Mouse (Mus musculus): Measurements from ENCODE around the gene Mif. TPM values are rescaled to one million over a fixed set of nuclear protein-coding genes. Genes with fewer than 3 reads are reported as not detected.

Gene Mif
- total RNA-seq, 2 experiments from 2014 or later = 321 to 324 TPM

DNA sequence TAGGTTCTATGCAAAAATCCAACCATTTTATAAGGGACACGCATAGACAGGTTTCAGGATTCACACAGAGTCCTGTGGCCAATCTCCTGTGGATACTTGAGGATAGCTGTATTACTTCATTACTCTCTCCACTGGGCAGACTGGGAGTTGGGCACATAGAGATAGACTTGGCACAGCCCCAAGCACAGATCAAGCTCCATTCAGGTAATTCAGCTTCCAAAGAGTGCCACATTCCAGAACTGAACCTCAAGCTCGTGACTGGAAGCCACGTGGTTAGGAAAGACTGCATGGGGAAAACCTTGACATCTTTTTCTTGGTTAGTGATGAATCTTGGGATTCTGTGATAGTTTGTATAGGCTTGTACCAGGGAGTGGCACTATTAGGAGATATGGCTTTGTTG lies 18.8 kb upstream of the Mif start:
- no peak for DNase-seq

GRCm38 (mm10) chr10:75873543-75874170 lies 13.6 kb upstream of the Mif start:
- DNase-seq = no peak
- intact Hi-C loops (cut with DNase I) = no loop called here

More for the DNA sequence above, 18.8 kb upstream of the Mif start:
- intact Hi-C loops (cut with DNase I) = no loop called here

- DNase-seq = peak; percentile 85 to 88
- intact Hi-C loops (cut with DNase I) = no loop called here
Measured at GRCm38 (mm10) chr10:75872915-75873542, 13.0 kb upstream of the Mif start.

DNA sequence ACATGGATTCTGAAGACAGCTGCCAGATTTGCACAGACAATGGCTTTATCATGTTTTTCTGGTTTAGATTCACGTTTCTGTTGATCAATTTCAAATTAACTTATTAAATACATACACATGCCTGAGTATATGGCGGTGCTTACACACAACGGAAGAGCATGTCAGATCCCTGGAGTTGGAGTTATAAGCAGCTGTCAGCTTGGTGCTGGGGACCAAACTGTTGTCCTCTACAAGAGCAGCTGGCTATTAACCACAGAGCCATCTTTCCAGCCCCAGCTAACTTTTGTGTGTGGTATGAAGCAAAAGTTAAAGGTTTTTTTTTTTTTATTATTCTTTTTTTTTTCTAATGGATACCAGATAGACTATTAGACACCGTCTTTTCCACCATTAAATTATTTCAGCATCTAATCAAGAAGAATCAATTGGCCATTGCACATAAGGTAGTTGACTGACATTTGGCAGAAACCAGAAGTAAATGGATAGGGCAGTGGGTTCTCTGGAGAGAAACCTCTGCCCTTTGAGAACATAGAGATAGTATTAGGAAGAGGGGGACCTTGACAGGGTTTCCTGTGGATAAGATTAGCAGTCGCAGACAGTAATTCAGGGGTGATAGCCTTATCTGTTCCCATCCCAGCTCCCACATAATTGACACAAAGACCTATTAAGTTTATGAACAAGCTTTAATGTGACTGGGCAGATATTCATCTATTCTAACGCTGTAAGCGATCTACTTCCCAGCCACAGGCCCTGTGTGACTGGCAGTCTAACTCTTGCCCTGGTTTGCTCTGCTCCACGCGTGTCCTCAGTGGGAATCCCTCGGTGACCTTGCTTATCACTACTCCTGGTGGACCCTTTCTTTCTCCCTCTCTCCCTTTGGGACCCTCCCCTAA lies 12.2 kb upstream of the Mif start:
- intact Hi-C loops (cut with DNase I) = no loop called here
- no peak for DNase-seq

DNA sequence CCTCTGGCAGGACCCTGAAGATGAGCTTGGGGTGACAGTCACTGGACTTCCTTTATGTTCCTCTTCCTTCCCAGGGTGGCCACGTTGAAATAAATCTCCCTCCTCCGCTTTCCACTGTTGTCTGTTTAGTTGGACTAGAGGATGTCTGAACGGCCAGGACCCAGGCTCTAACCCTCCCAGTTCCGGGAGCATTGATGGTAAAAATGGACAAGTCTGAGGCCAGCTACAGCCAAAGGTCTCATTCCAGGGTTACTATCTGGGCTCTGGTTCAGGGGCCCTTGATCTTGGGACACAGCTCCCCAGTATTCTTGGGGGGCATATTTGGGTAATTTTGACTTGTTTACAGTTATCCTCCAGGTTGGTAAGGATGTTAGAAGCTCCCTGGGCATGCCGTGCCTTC lies 1.5 kb upstream of the Mif start:
- no peak for DNase-seq
- intact Hi-C loops (cut with DNase I) = no loop called here

GRCm38 (mm10) chr10:75860746-75861145 lies 706 bp upstream of the Mif start:
- DNase-seq = peak; percentile 55 to 61
- intact Hi-C loops (cut with DNase I) = no loop called here

DNA sequence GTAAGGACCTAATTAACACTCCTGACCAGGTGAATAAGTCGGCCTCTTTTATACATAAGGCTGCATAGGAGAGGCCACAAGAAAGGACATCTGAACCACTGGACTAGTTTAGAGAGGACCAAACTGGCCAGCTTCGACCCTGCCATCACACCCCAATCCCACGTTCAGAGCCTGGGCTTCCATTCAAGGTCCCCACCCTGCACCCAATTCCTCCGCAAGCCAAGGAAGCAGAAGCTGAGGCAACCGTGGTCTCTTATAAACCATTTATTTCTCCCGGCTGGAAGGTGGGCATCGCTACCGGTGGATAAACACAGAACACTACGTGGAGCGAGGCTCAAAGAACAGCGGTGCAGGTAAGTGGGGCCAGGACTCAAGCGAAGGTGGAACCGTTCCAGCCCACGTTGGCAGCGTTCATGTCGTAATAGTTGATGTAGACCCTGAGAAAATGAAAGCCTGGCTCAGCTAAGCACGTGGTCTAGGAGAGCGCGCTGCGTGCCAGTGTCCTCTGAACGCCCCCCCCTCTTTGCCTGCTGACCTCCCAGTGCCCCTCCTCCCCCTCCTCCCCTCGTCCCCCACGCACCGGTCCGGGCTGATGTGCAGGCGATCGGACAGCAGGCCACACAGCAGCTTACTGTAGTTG lies 813 bp downstream of the Mif start:
- DNase-seq = peak in 1 of 2 experiments; percentile 40
- intact Hi-C loops (cut with DNase I) = no loop called here

DNA sequence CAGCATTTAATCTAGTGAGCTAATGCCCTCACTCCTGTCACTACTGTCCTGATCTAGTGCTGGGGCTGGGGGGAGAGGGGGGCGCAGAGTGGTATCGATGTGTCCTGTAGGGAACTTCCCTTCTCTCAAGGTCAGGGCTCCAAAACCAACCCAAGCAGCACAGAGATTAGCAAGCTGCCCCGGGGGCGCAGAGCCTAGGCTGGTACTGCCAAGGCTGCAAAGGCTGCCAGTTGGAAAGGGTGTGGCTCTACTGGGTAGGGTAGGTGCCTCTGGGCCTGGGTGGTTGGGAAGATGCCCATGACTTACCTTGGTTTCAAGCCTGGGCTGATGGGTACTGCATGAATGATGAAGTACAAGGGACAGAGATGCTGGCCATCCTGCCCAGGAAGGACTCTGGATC lies 2.4 kb downstream of the Mif start:
- no peak for DNase-seq
- intact Hi-C loops (cut with DNase I) = no loop called here

DNA sequence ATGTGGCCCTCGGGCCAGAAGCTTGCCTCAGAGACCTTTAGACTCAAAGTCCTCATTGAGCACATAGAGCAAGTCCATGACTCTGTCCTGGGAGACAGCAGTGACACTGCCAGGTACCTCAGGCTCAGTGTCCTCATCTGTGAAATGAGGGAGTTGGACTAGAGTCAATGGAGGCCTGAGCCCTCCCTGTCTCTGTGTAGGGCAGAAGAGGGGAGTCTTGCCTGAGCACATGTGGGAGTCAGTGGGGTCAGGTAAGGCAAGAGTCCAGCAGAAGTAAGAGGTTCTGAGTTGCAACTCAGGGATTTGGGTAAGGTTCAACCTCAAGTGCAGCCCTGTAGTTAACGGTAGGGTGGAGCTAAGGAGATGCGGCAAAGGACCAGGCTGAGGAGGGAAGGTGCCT lies 3.1 kb downstream of the Mif start:
- intact Hi-C loops (cut with DNase I) = no loop called here
- DNase-seq = no peak

DNA sequence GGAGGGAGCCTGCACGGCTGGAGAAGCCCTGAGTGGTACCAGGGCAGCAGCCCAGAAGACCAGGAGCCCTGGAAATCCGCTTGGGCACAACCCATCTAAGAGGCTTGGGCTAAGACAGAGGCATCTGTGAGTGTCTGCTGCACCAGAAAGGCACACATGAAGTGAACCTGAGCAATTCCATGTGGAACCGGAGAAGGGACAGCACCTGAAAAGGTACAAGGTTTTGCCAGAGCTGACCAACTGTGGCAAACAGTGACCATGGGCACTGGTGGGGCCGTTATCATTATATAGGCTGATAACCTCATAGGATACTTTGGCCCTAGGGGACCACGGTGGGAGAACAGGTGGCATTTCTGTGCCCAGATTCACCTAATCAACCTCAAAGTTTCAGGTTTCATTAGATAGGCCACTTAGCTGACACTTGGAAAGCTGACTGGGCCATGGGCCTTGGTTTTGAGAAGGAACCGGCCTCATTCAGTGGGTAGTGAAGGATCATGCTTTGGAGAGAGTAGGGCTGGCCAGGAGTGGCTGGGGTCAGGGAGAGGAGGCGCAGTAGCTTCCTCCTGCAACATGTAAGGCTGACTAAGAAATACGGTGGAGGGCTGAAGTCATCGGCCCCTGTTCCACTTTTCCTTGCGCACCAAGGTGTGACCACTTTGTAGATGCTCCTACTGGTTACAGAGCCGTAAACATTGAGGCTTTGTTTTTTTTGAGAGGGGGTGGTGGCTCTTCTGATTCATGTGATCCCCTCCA lies 3.7 kb downstream of the Mif start:
- DNase-seq = no peak
- intact Hi-C loops (cut with DNase I) = no loop called here

DNA sequence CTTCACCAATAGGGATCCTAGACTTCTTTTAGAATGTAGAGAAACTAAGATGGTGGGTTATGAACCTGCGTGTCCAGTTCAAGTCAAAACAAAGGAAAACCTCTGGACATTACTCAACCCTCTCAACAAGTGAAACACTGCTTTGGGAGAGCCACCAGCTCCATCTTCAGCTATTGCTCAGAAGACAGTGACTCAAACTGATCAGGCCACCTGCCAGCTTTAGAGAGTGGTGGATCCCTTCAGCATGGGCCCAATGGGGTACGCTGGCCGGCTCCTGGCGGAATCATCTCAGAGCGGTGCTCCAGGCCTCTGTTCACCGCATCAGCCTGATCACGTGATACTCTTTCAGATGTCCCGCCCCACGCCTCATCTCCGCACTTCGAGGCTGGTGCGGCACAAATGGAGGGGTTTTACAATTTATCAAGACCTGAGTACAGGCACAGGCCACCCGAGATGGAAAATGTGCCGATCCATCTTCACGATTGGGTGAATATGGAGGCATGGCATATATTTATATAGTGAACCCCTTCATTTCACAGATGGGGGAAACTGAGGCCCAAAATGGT lies 4.5 kb downstream of the Mif start:
- DNase-seq = no peak
- intact Hi-C loops (cut with DNase I) = no loop called here

- DNase-seq = no peak
- intact Hi-C loops (cut with DNase I) = loop anchor here (5.0 kb wide), 1 partner anchor 217 kb away; no protein-coding TSS in a partner anchor
Measured at GRCm38 (mm10) chr10:75854791-75855190, 5.2 kb downstream of the Mif start.

- no peak for DNase-seq
- intact Hi-C loops (cut with DNase I) = loop anchor here (5.0 kb wide), 1 partner anchor 217 kb away; no protein-coding TSS in a partner anchor
Measured at GRCm38 (mm10) chr10:75854096-75854495, 5.9 kb downstream of the Mif start.

DNA sequence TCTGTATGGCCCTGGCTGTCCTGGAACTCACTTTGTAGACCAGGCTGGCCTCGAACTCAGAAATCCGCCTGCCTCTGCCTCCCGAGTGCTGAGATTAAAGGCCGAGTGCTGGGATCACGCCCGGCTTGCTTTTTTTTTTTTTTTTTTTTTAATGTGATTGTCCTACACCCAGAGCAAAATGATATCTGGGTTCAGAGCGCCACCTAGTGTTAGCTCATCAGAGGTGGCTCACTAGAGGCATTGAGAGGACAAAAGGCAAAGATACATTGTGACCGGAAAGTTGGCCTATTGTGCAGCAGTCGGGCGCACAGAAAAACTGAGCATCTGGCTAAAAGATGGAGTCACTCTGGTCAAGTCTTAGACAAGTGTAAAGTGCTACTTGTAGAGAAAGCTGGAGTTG lies 6.6 kb downstream of the Mif start:
- intact Hi-C loops (cut with DNase I) = loop anchor here (1.0 to 5.0 kb wide), 2 partner anchors 109 to 216 kb away; no protein-coding TSS in a partner anchor
- peak; percentile 86 to 90 for DNase-seq

DNA sequence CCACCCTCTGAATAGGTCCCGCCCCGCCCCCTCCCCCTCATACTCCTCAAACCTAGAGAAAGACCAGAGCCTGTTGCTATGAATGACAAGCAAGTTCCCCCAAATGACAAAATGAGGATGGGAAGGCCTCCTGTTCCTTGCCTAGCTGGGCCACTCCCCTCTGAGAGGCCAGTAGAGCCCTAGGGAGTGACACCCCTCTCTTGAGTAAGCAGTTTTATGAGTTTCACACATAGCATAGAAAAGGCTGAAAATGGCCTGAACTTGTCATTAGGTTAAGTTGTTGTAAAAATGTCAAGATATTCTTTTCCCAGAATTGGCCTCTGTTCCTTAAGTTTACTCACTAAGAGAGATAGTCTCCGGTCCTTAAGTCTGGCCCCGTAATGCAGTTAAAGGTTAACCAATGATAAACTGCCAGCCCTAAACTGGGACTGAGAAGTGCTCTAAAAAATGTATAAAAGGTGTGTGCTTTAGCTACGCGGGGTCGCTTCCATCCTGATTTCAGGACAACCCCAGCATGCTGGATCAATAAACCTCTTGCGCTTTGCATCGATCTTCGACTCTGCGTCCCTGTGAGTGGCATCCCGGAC lies 7.4 kb downstream of the Mif start:
- intact Hi-C loops (cut with DNase I) = loop anchor here (1.0 to 5.0 kb wide), 2 partner anchors 108 to 215 kb away; no protein-coding TSS in a partner anchor
- no peak for DNase-seq

- no peak for DNase-seq
- intact Hi-C loops (cut with DNase I) = loop anchor here (2.0 to 5.0 kb wide), 2 partner anchors 214 to 265 kb away; no protein-coding TSS in a partner anchor
Measured at GRCm38 (mm10) chr10:75851681-75852080, 8.4 kb downstream of the Mif start.

DNA sequence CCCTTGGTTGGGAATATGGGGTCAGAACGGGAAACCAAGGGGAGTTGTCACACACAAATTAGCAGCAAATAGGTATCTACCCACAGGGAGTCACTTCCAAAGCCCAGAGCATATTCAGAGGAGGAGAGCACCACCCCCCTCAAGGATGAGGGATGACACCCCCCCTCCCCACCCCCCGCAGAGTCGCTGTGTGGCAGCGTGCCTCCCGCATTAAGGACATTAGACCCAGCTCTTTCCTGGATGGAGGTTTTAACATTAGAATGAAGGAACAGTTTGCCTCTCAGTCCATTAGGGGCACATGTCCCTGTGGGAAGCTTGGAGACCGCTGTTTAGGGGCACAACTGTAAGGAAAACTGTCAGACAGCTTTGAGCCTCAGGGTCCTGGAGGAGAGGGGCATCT lies 9.0 kb downstream of the Mif start:
- intact Hi-C loops (cut with DNase I) = loop anchor here (2.0 to 5.0 kb wide), 2 partner anchors 214 to 264 kb away; no protein-coding TSS in a partner anchor
- no peak for DNase-seq

GRCm38 (mm10) chr10:75848382-75848781 lies 11.7 kb downstream of the Mif start:
- intact Hi-C loops (cut with DNase I) = no loop called here
- no peak for DNase-seq

GRCm38 (mm10) chr10:75845306-75845930 lies 14.6 kb downstream of the Mif start:
- DNase-seq = no peak
- intact Hi-C loops (cut with DNase I) = no loop called here

All from heart, postnatal 10 days (tissue).